Mouse (Mus musculus): Measurements from ENCODE around the gene Stip1.

GRCm38 (mm10) chr19:6987904-6988285, 51.9 kb downstream of the Stip1 start:
- no peak for TF ChIP-seq HCFC1 (IDR thresholded peaks at IDR 0.05; ENCODE audit: low read depth, low read length)
- no peak for TF ChIP-seq JUND (conservative IDR thresholded peaks at IDR 0.05; ENCODE audit: low read depth, low read length)
- TF ChIP-seq CTCF (conservative IDR thresholded peaks at IDR 0.05 in 1 of 2, IDR thresholded peaks at IDR 0.05 in 1 of 2; ENCODE audit: low read depth in 2 of 2, low read length in 2 of 2) = no peak
- TF ChIP-seq MXI1 (IDR thresholded peaks at IDR 0.05; ENCODE audit: low read depth, low read length) = no peak
- TF ChIP-seq EP300 (IDR thresholded peaks at IDR 0.05; ENCODE audit: low read length) = no peak
- no peak for TF ChIP-seq POLR2A (IDR thresholded peaks at IDR 0.05; ENCODE audit: low read depth, low read length)
- TF ChIP-seq ZC3H11A (IDR thresholded peaks at IDR 0.05; ENCODE audit: low read depth, low read length) = no peak
- TF ChIP-seq MAZ (IDR thresholded peaks at IDR 0.05; ENCODE audit: low read depth, low read length) = no peak
- TF ChIP-seq CHD2 (IDR thresholded peaks at IDR 0.05; ENCODE audit: low read length) = no peak
